Mouse (Mus musculus): Measurements from ENCODE around the gene Themis3.

- TF ChIP-seq CTCF (IDR thresholded peaks at IDR 0.05; ENCODE audit: insufficient read depth, low read depth, low read length) = no peak
- no peak for TF ChIP-seq POLR2A (IDR thresholded peaks at IDR 0.05; ENCODE audit: insufficient read depth, low read depth, low read length)
These were observed 41.7 kb downstream of the Themis3 start for GRCm38 (mm10) chr17:66552690-66553089.

Data from olfactory bulb, adult 2 months (tissue).